Mouse (Mus musculus): ENCODE results near the gene Spn. TPM values are rescaled to one million over a fixed set of nuclear protein-coding genes. Genes with fewer than 3 reads are reported as not detected.

Gene Spn
- polyA plus RNA-seq, 1 experiment: 0.10 TPM

DNA sequence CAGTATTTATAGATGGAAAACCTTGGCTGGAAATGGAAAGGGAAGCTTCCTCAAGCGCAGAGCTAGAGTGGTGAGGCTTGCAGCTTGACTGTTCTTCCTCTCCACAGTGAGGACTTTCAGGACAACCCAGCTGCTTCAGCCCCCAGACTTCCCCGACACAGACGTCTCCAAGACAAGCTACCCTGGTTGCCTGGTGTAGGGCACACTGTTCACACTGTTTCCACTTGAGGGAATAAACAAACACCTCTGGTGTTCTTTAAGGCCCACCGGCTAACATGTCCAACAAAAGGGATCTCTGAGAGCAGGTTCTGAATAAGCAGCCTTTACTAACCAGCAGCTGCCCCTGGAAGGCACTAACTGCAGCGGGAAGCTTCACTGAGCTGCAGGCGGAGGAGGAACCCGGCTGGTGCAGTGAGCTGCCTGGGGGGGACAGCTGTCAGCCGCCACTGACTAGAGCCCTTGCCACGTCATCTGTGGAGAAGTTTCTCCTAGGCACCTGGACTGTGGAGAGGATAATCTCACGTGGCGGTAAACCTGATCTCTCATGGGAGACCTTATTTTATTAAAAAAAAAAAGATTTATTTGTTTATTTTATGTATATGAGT, 21.2 kb downstream of the Spn start:
- TF ChIP-seq CTCF (IDR thresholded peaks at IDR 0.05; ENCODE audit: borderline replicate concordance, extremely low read depth, insufficient read depth, insufficient read length) (no peak), POLR2A (IDR thresholded peaks at IDR 0.05; ENCODE audit: borderline replicate concordance, extremely low read depth, insufficient read depth, insufficient read length, poor library complexity, severe bottlenecking) (no peak)
- no peak for DNase-seq (ENCODE audit: low read depth)

GRCm38 (mm10) chr7:127114920-127115319, 22.7 kb downstream of the Spn start:
- no peak for DNase-seq (ENCODE audit: low read depth)
- TF ChIP-seq POLR2A (IDR thresholded peaks at IDR 0.05; ENCODE audit: borderline replicate concordance, extremely low read depth, insufficient read depth, insufficient read length, poor library complexity, severe bottlenecking) (no peak), CTCF (IDR thresholded peaks at IDR 0.05; ENCODE audit: borderline replicate concordance, extremely low read depth, insufficient read depth, insufficient read length) (no peak)

DNA sequence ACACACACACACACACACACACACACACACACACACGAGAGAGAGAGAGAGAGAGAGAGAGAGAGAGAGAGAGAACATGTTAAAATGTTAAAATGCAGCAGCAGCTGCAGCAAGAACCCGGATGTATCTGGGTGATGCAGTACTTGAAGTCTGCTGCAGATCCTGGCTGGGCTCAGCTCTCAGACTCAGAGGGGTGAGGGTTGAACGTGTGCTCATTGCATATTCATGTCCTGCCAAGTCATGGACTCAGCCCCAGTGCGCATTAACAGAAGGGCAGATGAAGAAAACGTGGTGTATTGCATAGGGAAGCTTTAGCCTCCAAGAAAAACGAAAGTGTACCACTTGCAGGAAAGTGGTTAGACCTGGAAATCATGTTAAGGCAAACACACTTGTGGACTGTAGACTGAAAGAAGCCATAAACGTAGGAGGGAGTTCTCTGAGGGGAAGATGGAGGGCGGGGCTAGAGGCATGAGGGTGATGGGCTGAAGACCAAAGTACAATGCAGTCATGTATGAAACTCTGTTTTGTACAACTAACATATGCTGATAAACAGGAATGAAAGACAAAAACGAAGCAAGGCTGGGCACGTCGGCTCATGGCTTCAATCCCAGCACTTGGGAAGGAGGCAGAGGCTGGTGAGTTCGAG, 23.9 kb downstream of the Spn start:
- peak; percentile 75 for DNase-seq (ENCODE audit: low read depth)
- no peak for TF ChIP-seq CTCF (IDR thresholded peaks at IDR 0.05; ENCODE audit: borderline replicate concordance, extremely low read depth, insufficient read depth, insufficient read length)
- no peak for TF ChIP-seq POLR2A (IDR thresholded peaks at IDR 0.05; ENCODE audit: borderline replicate concordance, extremely low read depth, insufficient read depth, insufficient read length, poor library complexity, severe bottlenecking)

DNA sequence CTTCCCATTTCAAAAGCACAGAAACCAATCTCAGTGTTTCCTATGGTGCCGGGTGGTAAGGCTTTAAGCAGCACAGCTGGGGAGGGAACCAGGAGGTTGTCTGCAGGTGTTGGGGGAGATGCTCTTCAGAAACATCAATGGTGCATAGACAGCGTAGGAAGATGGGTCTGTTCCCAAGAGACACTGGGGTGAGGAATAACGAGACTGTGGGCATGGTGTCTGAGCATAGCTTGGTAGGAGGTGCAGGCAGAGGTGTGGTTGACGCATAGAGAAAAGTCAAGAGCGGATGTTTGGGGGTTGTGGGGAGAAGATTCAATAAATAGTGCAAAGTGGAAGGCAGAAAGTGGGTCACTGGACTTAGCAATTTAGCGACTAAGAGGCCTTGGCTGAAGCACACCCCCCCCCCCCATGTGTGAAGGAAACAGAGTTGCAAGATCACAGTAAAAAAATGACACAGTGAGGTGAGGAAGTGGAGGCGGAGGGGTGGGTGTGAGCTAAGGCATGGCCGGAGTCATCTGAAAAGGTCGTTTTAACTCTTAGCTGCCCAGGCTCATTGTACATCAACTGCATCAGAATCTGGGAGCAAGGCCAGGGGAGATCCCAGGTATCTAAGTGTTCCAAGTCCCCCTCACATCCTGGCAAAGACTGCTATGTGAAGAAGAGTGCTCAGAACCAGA, 24.6 kb downstream of the Spn start:
- TF ChIP-seq POLR2A (IDR thresholded peaks at IDR 0.05; ENCODE audit: borderline replicate concordance, extremely low read depth, insufficient read depth, insufficient read length, poor library complexity, severe bottlenecking): no peak
- TF ChIP-seq CTCF (IDR thresholded peaks at IDR 0.05; ENCODE audit: borderline replicate concordance, extremely low read depth, insufficient read depth, insufficient read length): no peak
- no peak for DNase-seq (ENCODE audit: low read depth)

- no peak for TF ChIP-seq CTCF (IDR thresholded peaks at IDR 0.05; ENCODE audit: borderline replicate concordance, extremely low read depth, insufficient read depth, insufficient read length)
- TF ChIP-seq POLR2A (IDR thresholded peaks at IDR 0.05; ENCODE audit: borderline replicate concordance, extremely low read depth, insufficient read depth, insufficient read length, poor library complexity, severe bottlenecking): no peak
- DNase-seq (ENCODE audit: low read depth): no peak
Observed at GRCm38 (mm10) chr7:127112251-127112841, 25.3 kb downstream of the Spn start.

GRCm38 (mm10) chr7:127111461-127111860, 26.2 kb downstream of the Spn start:
- DNase-seq (ENCODE audit: low read depth): peak; percentile 47
- peak; percentile 59; the same call in 1 of the 2 replicates for TF ChIP-seq CTCF (IDR thresholded peaks at IDR 0.05; ENCODE audit: borderline replicate concordance, extremely low read depth, insufficient read depth, insufficient read length)
- no peak for TF ChIP-seq POLR2A (IDR thresholded peaks at IDR 0.05; ENCODE audit: borderline replicate concordance, extremely low read depth, insufficient read depth, insufficient read length, poor library complexity, severe bottlenecking)

DNA sequence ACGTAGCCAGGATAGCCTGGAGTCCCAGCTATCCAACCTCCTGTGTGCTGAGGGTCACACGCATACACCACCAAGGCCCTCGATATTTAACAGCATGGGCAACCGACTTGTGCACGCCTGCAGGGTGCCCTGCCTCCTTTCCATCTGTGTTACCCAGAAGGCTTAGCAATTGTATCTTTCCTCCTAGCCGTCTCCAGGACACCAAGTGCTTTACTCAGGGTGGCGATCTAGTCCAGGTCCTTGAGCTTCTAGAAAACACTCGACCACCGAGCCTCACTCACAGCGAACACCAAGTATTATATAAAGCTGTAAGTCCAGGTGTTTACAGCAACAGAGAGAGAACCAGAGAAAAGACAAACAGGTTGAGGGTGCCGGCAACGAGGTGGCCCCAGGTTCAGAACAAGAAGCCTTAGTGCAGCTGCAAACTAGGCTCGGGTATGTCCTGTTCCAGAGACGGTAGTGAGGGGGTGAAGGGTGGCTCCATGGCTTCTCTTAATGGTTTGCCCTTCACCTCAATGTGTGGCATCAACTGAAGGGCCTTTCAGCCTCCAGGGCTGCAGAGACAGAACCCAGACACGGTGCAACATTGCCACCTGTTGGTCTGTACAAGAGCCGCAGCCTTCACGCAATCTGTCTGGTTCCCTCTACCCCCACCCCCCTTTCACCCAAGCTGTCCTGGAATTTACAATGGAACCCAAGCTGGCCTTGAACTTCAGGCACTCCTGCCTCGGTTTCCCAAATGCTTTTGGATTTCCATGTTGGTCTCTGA, 27.2 kb downstream of the Spn start:
- TF ChIP-seq CTCF (IDR thresholded peaks at IDR 0.05; ENCODE audit: borderline replicate concordance, extremely low read depth, insufficient read depth, insufficient read length) (peak; percentile 98), POLR2A (IDR thresholded peaks at IDR 0.05; ENCODE audit: borderline replicate concordance, extremely low read depth, insufficient read depth, insufficient read length, poor library complexity, severe bottlenecking) (no peak)
- peak; percentile 84 for DNase-seq (ENCODE audit: low read depth)

GRCm38 (mm10) chr7:127105551-127105950, 32.1 kb downstream of the Spn start:
- DNase-seq (ENCODE audit: low read depth): peak; percentile 4
- TF ChIP-seq CTCF (IDR thresholded peaks at IDR 0.05; ENCODE audit: borderline replicate concordance, extremely low read depth, insufficient read depth, insufficient read length): no peak
- no peak for TF ChIP-seq POLR2A (IDR thresholded peaks at IDR 0.05; ENCODE audit: borderline replicate concordance, extremely low read depth, insufficient read depth, insufficient read length, poor library complexity, severe bottlenecking)

DNA sequence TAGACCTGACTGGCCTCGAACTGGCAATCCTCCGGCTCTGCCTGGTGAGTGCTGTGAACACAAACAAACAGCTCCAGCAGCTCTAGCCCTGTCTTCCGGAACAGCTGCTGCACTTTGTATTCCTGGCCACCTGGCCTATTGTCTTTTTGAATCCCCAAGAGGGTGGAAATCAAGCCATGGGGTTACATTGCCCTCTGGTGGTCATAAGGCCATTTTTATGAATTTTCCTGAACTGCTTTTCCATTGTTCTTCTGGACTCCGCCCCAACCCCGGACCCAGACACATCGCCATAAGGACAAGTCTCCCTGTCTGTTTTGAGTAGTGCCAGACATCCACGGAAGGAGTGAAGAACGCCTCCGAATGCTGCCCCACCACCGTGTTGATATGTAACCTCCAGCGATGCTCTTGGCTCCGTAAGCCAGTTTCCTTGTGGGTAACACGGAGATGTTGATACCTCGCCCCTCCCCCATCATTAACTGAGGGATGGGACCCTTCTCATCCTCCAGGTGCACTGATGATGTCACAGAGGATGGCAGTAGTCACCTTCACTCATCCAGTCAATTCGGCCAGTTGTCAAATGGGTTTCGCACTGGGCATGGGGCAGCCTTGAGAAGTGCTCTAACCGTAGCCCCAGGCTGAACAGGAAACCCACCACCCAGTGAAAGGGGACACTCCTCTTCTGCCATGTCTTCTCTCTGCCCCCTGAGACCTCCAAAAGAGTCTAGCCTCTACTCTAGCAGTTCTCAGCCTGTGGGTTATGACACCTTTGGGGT, 32.9 kb downstream of the Spn start:
- TF ChIP-seq CTCF (IDR thresholded peaks at IDR 0.05; ENCODE audit: borderline replicate concordance, extremely low read depth, insufficient read depth, insufficient read length) (peak; percentile 74), POLR2A (IDR thresholded peaks at IDR 0.05; ENCODE audit: borderline replicate concordance, extremely low read depth, insufficient read depth, insufficient read length, poor library complexity, severe bottlenecking) (no peak)
- DNase-seq (ENCODE audit: low read depth): peak; percentile 94

GRCm38 (mm10) chr7:127103960-127104359, 33.7 kb downstream of the Spn start:
- TF ChIP-seq CTCF (IDR thresholded peaks at IDR 0.05; ENCODE audit: borderline replicate concordance, extremely low read depth, insufficient read depth, insufficient read length): no peak
- DNase-seq (ENCODE audit: low read depth): peak; percentile 27
